Mouse (Mus musculus) megakaryocyte, embryonic 14.5 days (primary cell): ENCODE data around the gene Arhgef26.

Experiments
- FLI1 ChIP-seq: IDR thresholded peaks from 2 replicates; pipeline ENCODE4 v1.6.1; 2012; ENCODE audit warnings: low read length, inconsistent platforms, mixed read lengths
- GATA1 ChIP-seq: IDR thresholded peaks from 3 replicates; pipeline ENCODE4 v1.6.1; 2012; ENCODE audit warnings: mixed read lengths, low read length, inconsistent platforms, borderline replicate concordance

GRCm38 (mm10) chr3:62395368-62395767 is 57.2 kb downstream of the Arhgef26 start:
- no peak for TF ChIP-seq GATA1
- TF ChIP-seq FLI1, result no peak
